Mouse (Mus musculus) testis, adult 2 months (tissue): ENCODE measurements around the gene Top3a.

ENCODE experiments used
- CTCF ChIP-seq: fragments of 200-500 bp; IDR thresholded peaks from 2 replicates; pipeline ENCODE4 v1.5.1; 2012; ENCODE audit warnings: low read depth, mild to moderate bottlenecking, inconsistent platforms, low read length, moderate library complexity; ENCODE audit not compliant: control insufficient read depth, insufficient read depth, insufficient replicate concordance
- POLR2A ChIP-seq: fragments of 200-500 bp; IDR thresholded peaks from 2 replicates; pipeline ENCODE4 v1.6.1; 2012; ENCODE audit warnings: low read depth, mild to moderate bottlenecking, inconsistent platforms, low read length, moderate library complexity; ENCODE audit not compliant: control insufficient read depth

GRCm38 (mm10) chr11:60774841-60775240, 2.3 kb downstream of the Top3a start:
- no peak for TF ChIP-seq POLR2A
- TF ChIP-seq CTCF, result no peak
